Mouse (Mus musculus) C2C12 (cell line): ENCODE measurements around the gene Cox7a2. TPM values are rescaled to one million over a fixed set of nuclear protein-coding genes. Genes with fewer than 3 reads are reported as not detected.
A peak's percentile ranks its signal among the peaks of the same experiment; 100 is the strongest.

Experiments
- H3K27me3 ChIP-seq: one replicate; pipeline ENCODE4 v1.6.1; 2011; ENCODE audit not compliant: control insufficient read depth, insufficient read depth, insufficient read length
- H3K36me3 ChIP-seq: one replicate; pipeline ENCODE4 v1.6.1; 2011; ENCODE audit not compliant: control insufficient read depth, insufficient read depth
- H3K4me3 ChIP-seq: one replicate; pipeline ENCODE4 v1.5.1; 2011; ENCODE audit warnings: mild to moderate bottlenecking, control low read depth; ENCODE audit not compliant: poor library complexity, insufficient read depth, severe bottlenecking
- H3K79me2 ChIP-seq: one replicate; pipeline ENCODE4 v1.6.1; 2011; ENCODE audit not compliant: control insufficient read depth, insufficient read depth
- H3K79me3 ChIP-seq: one replicate; pipeline ENCODE4 v1.6.1; 2011; ENCODE audit warnings: low read depth, control low read depth
- H3ac ChIP-seq: one replicate; pipeline ENCODE3; 2011; ENCODE audit warnings: low read depth; ENCODE audit not compliant: control insufficient read depth, insufficient read length
- CEBPB ChIP-seq: IDR thresholded peaks from one replicate; pipeline ENCODE4 v1.6.1; 2011; ENCODE audit warnings: low read depth, mild to moderate bottlenecking, control low read depth, moderate library complexity
- CTCF ChIP-seq: IDR thresholded peaks from one replicate; pipeline ENCODE4 v1.5.1; 2011; ENCODE audit not compliant: control insufficient read depth, insufficient read depth, insufficient read length
- FOSL1 ChIP-seq: IDR thresholded peaks from one replicate; pipeline ENCODE4 v1.8.0; 2011; ENCODE audit warnings: mild to moderate bottlenecking, low read length; ENCODE audit not compliant: poor library complexity, insufficient read depth, severe bottlenecking
- MAX ChIP-seq: IDR thresholded peaks from one replicate; pipeline ENCODE4 v1.6.1; 2011; ENCODE audit warnings: mild to moderate bottlenecking, control low read depth
- MYOD1 ChIP-seq: IDR thresholded peaks from one replicate; pipeline ENCODE4 v1.6.1; 2011; ENCODE audit warnings: low read depth; ENCODE audit not compliant: control insufficient read depth, insufficient read length
- MYOG ChIP-seq: IDR thresholded peaks from one replicate; pipeline ENCODE4 v1.6.1; 2011; ENCODE audit not compliant: control insufficient read depth, insufficient read length; ENCODE audit errors: extremely low read depth
- USF1 ChIP-seq: IDR thresholded peaks from one replicate; pipeline ENCODE4 v1.6.1; 2011; ENCODE audit warnings: low read depth, mild to moderate bottlenecking, control low read depth, moderate library complexity
- polyA plus RNA-seq: library from polyadenylated mRNA; unstranded; fragments of >200 nt; fragmentation: generic; extraction: Trizol; gene quantifications from one replicate; pipeline ENCODE4 v1.2.1, GENCODE M21; 2012; ENCODE audit warnings: missing spikeins

Cox7a2 gene
- polyA plus RNA-seq, 1 experiment: 453 TPM

- H3K4me3 ChIP-seq: no peak overlapping the region
- H3K79me2 ChIP-seq: peaks cover 39% of the 10 kb centered on the region
- peaks cover 20% of the 10 kb centered on the region for H3K36me3 ChIP-seq
- peaks cover 21% of the 10 kb centered on the region for H3K79me3 ChIP-seq
- H3K27me3 ChIP-seq: no peaks in the 10 kb centered on the region
- no peak overlapping the region for H3ac ChIP-seq
- no peak for TF ChIP-seq MYOG
- TF ChIP-seq MYOD1: no peak
- TF ChIP-seq USF1: no peak
- TF ChIP-seq CEBPB: no peak
- TF ChIP-seq MAX: no peak
- no peak for TF ChIP-seq FOSL1
- TF ChIP-seq CTCF: no peak
These were observed 19.7 kb upstream of the Cox7a2 start for GRCm38 (mm10) chr9:79779354-79779753.

GRCm38 (mm10) chr9:79766991-79767545 lies 7.4 kb upstream of the Cox7a2 start:
- Histone ChIP-seq H3K79me3 (no peaks in the 10 kb centered on the region), H3K36me3 (peaks cover 13% of the 10 kb centered on the region), H3K79me2 (no peaks in the 10 kb centered on the region), H3K4me3 (no peak overlapping the region), H3K27me3 (no peaks in the 10 kb centered on the region), H3ac (no peak overlapping the region)
- TF ChIP-seq USF1 (no peak), MYOD1 (no peak), CTCF (no peak)

GRCm38 (mm10) chr9:79765329-79765728 lies 5.7 kb upstream of the Cox7a2 start:
- TF ChIP-seq USF1: no peak
- no peak for TF ChIP-seq CTCF
- TF ChIP-seq CEBPB: no peak
- TF ChIP-seq MAX: no peak
- no peaks in the 10 kb centered on the region for H3K27me3 ChIP-seq
- H3K36me3 ChIP-seq: no peaks in the 10 kb centered on the region
- H3ac ChIP-seq: no peak overlapping the region
- no peaks in the 10 kb centered on the region for H3K79me2 ChIP-seq
- no peaks in the 10 kb centered on the region for H3K79me3 ChIP-seq
- H3K4me3 ChIP-seq: no peak overlapping the region

- H3K79me2 ChIP-seq: peaks cover 20% of the 10 kb centered on the region
- H3ac ChIP-seq: no peak overlapping the region
- no peak for TF ChIP-seq CTCF
- TF ChIP-seq MYOG: no peak
- H3K4me3 ChIP-seq: no peak overlapping the region
- no peaks in the 10 kb centered on the region for H3K27me3 ChIP-seq
- H3K79me3 ChIP-seq: peaks cover 19% of the 10 kb centered on the region
- H3K36me3 ChIP-seq: peaks cover 1% of the 10 kb centered on the region
These were observed 2.8 kb upstream of the Cox7a2 start for GRCm38 (mm10) chr9:79762519-79762918.

GRCm38 (mm10) chr9:79760076-79760475 lies 398 bp upstream of the Cox7a2 start:
- Histone ChIP-seq H3ac (peak overlapping the region; percentile 65), H3K79me3 (peaks cover 23% of the 10 kb centered on the region), H3K4me3 (peak overlapping the region; percentile 74), H3K27me3 (no peaks in the 10 kb centered on the region), H3K36me3 (peaks cover 25% of the 10 kb centered on the region), H3K79me2 (peaks cover 31% of the 10 kb centered on the region)
- TF ChIP-seq USF1 (no peak), CTCF (no peak), FOSL1 (no peak), MYOG (no peak), CEBPB (no peak), MAX (no peak), MYOD1 (no peak)

GRCm38 (mm10) chr9:79755311-79755710 lies 4.4 kb downstream of the Cox7a2 start:
- no peak for TF ChIP-seq FOSL1
- no peak for TF ChIP-seq CEBPB
- TF ChIP-seq MAX: no peak
- no peak for TF ChIP-seq CTCF
- TF ChIP-seq USF1: no peak
- no peak for TF ChIP-seq MYOD1
- no peak for TF ChIP-seq MYOG
- Histone ChIP-seq H3K4me3 (no peak overlapping the region), H3K79me3 (peaks cover 23% of the 10 kb centered on the region), H3ac (no peak overlapping the region), H3K27me3 (no peaks in the 10 kb centered on the region), H3K36me3 (peaks cover 40% of the 10 kb centered on the region), H3K79me2 (peaks cover 31% of the 10 kb centered on the region)
